Mouse (Mus musculus) small intestine, adult 2 months (tissue): ENCODE results near the gene Txndc11. TPM values are rescaled to one million over a fixed set of nuclear protein-coding genes. Genes with fewer than 3 reads are reported as not detected.

Experiments used
- H3K27ac ChIP-seq: fragments of 200-500 bp; 2 replicates; pipeline ENCODE4 v1.5.1; 2012; ENCODE audit warnings: low read depth, low read length, control low read depth, inconsistent platforms; ENCODE audit not compliant: insufficient read depth
- H3K27me3 ChIP-seq: fragments of 200-500 bp; 2 replicates; pipeline ENCODE4 v1.6.1; 2012; ENCODE audit warnings: mild to moderate bottlenecking, moderate library complexity, low read length, inconsistent platforms; ENCODE audit not compliant: control insufficient read depth, insufficient read depth
- H3K36me3 ChIP-seq: fragments of 200-500 bp; 2 replicates; pipeline ENCODE4 v1.6.1; 2012; ENCODE audit warnings: mild to moderate bottlenecking, low read length, control low read depth, inconsistent platforms; ENCODE audit not compliant: control insufficient read depth, insufficient read depth
- H3K4me1 ChIP-seq: fragments of 200-500 bp; 2 replicates; pipeline ENCODE4 v1.6.1; 2012; ENCODE audit warnings: low read length, inconsistent platforms, mixed read lengths; ENCODE audit not compliant: control insufficient read depth, insufficient read depth, insufficient read length
- H3K4me3 ChIP-seq: fragments of 200-500 bp; 2 replicates; pipeline ENCODE4 v1.5.1; 2012; ENCODE audit warnings: low read depth, mild to moderate bottlenecking, control low read depth, inconsistent platforms, low read length, moderate library complexity
- CTCF ChIP-seq: fragments of 200-500 bp; IDR thresholded peaks from 2 replicates; pipeline ENCODE4 v1.5.1; 2012; ENCODE audit warnings: low read depth, mild to moderate bottlenecking, control low read depth, inconsistent platforms, low read length, moderate library complexity, mixed read lengths; ENCODE audit not compliant: insufficient replicate concordance, insufficient read length; ENCODE audit errors: extremely low read depth
- POLR2A ChIP-seq: fragments of 200-500 bp; IDR thresholded peaks from 2 replicates; pipeline ENCODE4 v1.6.1; 2012; ENCODE audit warnings: low read depth, mild to moderate bottlenecking, control low read depth, inconsistent platforms, low read length, moderate library complexity
- WGBS: fragments of 180-500 bp; shearing (Covaris S2); methylation state at CpG from one replicate; pipeline ENCODE4 v1.1.7; 2018; 5-methylcytosine and 5-hydroxymethylcytosine counted together
- polyA plus RNA-seq: library from polyadenylated mRNA; depleted of rRNA; stranded (reverse); fragments of >200 nt; gene quantifications from 2 replicates; pipeline ENCODE4 v1.2.3, GENCODE M21; 2012

Txndc11 gene
- polyA plus RNA-seq, 1 experiment, result 39.1 TPM

DNA sequence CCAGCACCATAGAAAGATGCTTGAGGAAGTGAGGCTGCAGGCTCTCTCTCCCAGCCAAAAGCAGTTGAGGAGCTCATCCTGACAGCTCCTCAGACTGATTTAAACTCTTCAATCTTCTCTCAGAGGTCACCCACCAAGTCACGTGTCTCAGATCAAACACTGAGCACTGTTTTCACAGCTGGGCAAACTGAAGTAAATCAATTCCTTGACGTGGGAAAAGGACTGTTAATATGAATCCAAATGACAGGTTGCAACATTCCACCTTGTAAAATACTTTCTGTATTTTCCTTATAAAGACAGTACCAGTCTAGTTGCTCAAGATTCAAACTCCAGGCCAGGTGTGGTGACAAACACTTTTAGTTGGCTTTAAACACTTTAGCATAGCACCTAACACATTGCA is 1.6 kb downstream of the Txndc11 start:
- WGBS, result 4% methylated on average over 2 of the region's 2 CpGs
- Histone ChIP-seq H3K4me1 (0 out of 2 replicates have a peak, but pooled peaks cover 2% of the 10 kb centered on the region), H3K36me3 (peaks cover 20% of the 10 kb centered on the region), H3K27ac (no peak overlapping the region), H3K4me3 (no peak overlapping the region; the same call in 1 of the 2 replicates), H3K27me3 (no peaks in the 10 kb centered on the region)
- TF ChIP-seq POLR2A (no peak), CTCF (no peak)

DNA sequence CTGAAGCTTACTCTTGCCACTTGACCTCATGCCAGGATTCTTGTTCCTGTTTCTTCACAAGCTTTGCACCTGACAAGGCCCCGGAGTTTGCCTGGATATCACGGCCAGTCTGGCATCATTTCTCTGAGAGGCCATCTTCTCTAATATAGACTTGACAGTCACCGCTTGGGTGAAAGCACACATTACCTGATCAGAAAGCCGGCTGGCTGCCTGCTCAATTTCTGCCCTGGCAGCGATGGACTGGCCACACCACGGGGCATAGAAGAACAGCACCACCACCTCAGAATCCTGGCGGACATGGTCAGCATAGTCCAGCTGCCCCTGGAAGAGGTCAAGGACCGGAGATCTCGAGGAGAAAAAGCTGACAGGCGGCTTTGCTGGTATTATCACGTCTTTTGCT is 6.1 kb downstream of the Txndc11 start:
- 84% methylated on average over 11 of the region's 11 CpGs for WGBS
- Histone ChIP-seq H3K27ac (no peak overlapping the region), H3K27me3 (no peaks in the 10 kb centered on the region), H3K36me3 (peaks cover 26% of the 10 kb centered on the region), H3K4me3 (no peak overlapping the region), H3K4me1 (0 out of 2 replicates have a peak, but pooled peaks cover 2% of the 10 kb centered on the region)
- no peak for TF ChIP-seq CTCF
- TF ChIP-seq POLR2A, result no peak

DNA sequence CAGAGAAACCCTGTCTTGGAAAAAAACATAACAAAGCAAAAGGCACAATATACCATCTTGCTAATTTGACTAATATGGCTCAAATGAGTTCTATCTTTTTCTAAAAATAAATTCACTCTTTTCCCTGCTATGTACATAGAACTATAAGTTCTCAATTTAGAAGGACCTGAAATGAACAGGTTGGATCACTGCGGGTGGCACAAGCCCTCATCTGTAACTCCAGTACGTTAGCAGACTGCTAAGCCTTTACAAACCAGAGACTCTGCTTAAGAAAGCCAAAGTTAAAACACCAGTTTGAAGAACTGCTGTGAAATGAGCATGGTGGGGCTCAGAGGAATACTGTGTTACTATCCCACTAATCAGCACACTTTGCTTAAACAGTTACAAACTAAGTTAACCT is 9.1 kb downstream of the Txndc11 start:
- 90% methylated on average over 2 of the region's 2 CpGs for WGBS
- H3K4me3 ChIP-seq, result no peak overlapping the region
- no peak overlapping the region for H3K27ac ChIP-seq
- H3K27me3 ChIP-seq, result no peaks in the 10 kb centered on the region
- H3K4me1 ChIP-seq, result no peaks in the 10 kb centered on the region
- TF ChIP-seq POLR2A (no peak), CTCF (no peak)
- H3K36me3 ChIP-seq, result peaks cover 42% of the 10 kb centered on the region

DNA sequence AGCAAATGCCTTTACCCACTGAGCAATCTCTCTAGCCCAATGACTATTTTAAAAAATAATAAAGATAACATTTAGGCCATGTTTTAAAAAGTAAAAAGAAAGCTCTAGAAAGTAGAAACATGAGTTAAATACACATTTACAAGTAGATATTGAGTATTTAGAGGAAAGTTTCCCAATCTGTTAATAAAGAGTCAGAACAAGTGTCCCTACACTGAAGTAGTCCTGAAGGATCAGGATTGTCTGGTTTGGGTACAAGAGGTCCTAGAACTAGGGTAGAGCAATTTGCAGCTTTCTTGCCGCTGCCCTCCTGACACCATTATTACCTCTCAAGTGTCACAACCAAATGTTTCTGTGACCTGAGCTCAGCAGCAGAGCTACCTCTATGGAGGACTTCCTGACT is 10.3 kb downstream of the Txndc11 start:
- no peaks in the 10 kb centered on the region for H3K4me1 ChIP-seq
- no peaks in the 10 kb centered on the region for H3K27me3 ChIP-seq
- TF ChIP-seq POLR2A (no peak), CTCF (no peak)
- H3K4me3 ChIP-seq, result no peak overlapping the region
- peaks cover 52% of the 10 kb centered on the region for H3K36me3 ChIP-seq
- 92% methylated on average over 1 of the region's 1 CpGs for WGBS
- H3K27ac ChIP-seq, result no peak overlapping the region

DNA sequence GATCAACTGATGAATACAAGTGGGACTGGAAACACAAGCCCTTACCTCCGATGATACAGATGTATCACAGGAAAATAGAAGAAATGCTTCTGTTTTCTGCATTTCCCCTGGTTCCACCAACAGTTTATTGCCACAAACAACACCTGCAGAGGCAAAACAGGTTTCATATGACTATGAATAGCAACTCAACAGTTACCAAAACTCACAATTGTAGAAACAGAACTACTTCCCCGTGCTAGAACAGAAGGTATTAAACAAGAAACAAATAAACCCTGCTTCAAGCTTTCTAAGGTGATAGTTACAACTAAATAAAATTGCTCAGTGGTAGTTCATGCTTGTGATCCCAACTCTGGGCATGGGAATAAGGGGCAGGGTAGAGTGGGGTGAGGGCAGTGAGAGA is 11.8 kb downstream of the Txndc11 start:
- WGBS, result 81% methylated on average over 2 of the region's 2 CpGs
- H3K4me1 ChIP-seq, result no peaks in the 10 kb centered on the region
- H3K36me3 ChIP-seq, result peaks cover 52% of the 10 kb centered on the region
- no peak overlapping the region for H3K4me3 ChIP-seq
- TF ChIP-seq POLR2A (no peak), CTCF (no peak)
- H3K27ac ChIP-seq, result no peak overlapping the region
- H3K27me3 ChIP-seq, result no peaks in the 10 kb centered on the region

DNA sequence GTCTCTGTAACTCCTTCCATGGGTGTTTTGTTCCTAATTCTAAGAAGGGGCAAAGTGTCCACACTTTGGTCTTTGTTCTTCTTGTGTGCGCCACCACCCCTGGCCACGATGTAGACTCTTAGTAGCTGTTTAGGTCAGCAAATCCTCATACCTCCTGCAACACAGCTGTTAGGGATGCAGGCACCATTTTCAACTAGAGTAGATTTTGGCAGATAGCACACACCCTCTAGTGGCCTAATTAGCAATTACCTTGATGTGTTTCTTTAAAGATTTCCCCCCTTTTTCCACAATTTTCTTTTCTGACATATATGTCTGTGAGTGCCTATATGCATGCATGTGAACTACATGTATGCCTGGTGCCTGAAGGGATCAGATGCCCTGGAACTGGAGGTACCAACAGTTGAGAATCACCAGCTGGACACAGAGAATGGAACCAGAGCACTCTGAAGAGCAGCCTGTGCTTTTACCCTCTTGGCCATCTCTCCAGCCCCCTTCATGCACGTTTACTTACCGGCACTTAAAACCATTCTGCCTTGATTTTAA is 25.2 kb downstream of the Txndc11 start:
- H3K4me1 ChIP-seq, result no peaks in the 10 kb centered on the region
- peak; percentile 6; the same call in 1 of the 2 replicates for TF ChIP-seq CTCF
- TF ChIP-seq POLR2A, result no peak
- no peak overlapping the region for H3K4me3 ChIP-seq
- H3K27ac ChIP-seq, result no peak overlapping the region
- peaks cover 26% of the 10 kb centered on the region for H3K36me3 ChIP-seq
- no peaks in the 10 kb centered on the region for H3K27me3 ChIP-seq
- WGBS, result 69% methylated on average over 4 of the region's 4 CpGs

DNA sequence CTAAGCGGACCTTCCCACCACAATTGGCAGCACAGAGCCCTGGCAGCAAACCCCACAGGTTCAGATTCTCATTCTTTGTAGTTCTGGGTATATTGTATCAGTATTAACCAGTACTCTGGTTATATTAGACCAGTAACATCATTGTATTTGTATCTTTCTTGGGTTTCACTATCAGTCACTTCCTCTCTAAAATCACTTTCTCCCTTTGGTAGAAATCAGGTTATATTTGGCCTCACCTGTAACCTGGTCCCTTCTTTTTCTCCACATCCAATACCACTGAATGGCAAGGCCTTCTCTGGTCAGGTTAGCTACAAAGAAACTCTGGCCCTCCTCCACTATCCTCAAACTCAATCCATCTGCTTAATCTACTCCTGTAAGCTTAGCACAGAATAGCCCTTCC is 29.5 kb downstream of the Txndc11 start:
- Histone ChIP-seq H3K4me3 (no peak overlapping the region), H3K36me3 (peaks cover 31% of the 10 kb centered on the region), H3K27me3 (no peaks in the 10 kb centered on the region), H3K27ac (no peak overlapping the region), H3K4me1 (no peaks in the 10 kb centered on the region)
- TF ChIP-seq POLR2A, result no peak
- TF ChIP-seq CTCF, result no peak
- WGBS, result 91% methylated on average over 1 of the region's 1 CpGs
